Mouse (Mus musculus): Measurements from ENCODE around the gene Mycbpap.

Mycbpap gene

GRCm38 (mm10) chr11:94521219-94521843 lies at the start of gene Mycbpap:
Gene Mycbpap (minus strand): TSS chr11:94521742.
- DNase-seq (ENCODE audit: low spot score) = no peak

DNA sequence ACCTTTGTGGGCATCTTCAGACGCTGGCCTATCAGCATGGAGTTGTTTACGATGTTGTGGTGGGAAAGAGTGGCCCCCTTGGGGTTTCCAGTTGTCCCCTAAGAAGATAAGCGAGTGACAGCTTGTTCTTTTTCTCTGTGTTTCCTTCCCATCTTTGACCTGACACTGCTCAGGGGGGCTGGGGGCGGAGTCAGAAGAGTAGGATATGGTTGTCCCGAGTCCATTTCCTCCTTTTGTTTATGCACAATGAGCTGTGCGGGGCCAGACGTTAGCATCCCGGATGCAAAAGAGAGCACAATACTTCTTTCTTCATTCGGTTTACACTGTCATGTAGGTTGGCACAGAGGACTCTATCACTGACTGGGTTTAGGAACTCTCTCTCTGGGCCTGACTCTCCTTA lies 49.1 kb upstream of the Mycbpap start:
- no peak for DNase-seq (ENCODE audit: low spot score)

GRCm38 (mm10) chr11:94567326-94567725 lies 45.8 kb upstream of the Mycbpap start:
- DNase-seq (ENCODE audit: low spot score) = no peak

DNA sequence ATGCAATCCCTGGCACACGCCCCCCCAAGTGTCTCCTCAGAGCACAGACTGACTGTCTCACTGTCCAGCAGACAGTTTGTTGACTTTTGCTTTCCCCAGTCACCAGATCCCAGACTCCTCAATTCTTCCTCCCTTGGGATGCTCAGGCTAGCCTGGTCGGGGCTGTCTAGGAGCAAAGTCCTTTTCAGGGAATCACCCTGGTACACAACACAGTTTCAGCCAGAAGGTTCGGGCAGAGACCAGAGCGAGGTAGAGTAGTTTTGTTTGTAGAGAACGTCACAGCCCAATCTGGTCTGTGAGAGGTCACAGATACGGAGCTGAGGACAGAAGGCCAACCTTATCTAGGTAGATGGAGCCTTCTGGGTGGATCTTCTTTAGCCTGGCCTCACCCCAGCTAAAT lies 45.0 kb upstream of the Mycbpap start:
- DNase-seq (ENCODE audit: low spot score) = no peak

DNA sequence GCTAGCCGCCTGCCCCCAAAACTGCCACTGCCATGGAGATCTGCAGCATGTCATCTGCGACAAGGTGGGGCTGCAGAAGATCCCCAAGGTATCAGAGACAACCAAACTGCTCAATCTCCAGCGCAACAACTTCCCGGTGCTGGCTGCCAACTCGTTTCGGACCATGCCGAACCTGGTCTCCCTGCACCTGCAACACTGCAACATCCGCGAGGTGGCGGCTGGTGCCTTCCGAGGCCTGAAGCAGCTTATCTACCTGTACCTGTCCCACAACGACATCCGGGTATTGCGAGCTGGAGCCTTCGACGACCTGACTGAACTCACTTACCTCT lies 43.6 kb upstream of the Mycbpap start:
- no peak for DNase-seq (ENCODE audit: low spot score)

DNA sequence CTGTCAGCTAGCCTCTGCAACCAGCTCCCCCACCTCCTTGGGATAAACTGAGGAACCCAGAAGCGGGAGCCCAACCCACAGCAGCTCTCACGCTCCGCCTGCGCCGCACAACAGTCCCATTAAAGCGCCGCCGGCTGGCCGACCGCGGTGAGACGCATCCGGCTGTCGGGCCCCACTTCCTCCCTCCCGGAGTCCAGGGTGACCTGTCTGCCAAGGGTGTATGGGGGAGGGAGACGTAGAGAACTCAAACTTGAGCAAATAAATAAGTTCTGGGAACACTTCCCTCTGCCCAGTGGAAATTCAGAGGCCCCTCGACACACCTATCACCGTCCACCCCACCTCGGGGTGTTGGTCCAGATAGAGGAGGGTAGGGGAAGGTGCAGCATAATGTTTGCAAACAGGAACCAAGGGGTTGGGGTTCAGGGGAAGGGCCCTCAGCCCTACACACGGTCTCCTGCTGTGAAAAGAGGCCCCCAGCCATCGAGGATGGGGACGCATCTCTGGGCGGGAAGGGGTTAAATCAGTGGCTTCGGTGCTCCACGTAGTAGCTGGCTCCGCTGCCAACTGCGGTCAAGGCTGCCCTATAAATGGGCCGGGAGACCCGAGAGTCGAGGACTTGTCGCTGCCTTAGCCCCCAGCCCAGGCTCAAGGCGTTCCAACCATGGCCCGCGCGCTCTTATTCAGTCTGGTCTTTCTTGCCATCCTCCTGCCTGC lies 43.1 kb upstream of the Mycbpap start, which contains the start of gene Chad:
Chad (plus strand) TSS at position 611 of the 714 bp plus-strand sequence.
- no peak for DNase-seq (ENCODE audit: low spot score)

DNA sequence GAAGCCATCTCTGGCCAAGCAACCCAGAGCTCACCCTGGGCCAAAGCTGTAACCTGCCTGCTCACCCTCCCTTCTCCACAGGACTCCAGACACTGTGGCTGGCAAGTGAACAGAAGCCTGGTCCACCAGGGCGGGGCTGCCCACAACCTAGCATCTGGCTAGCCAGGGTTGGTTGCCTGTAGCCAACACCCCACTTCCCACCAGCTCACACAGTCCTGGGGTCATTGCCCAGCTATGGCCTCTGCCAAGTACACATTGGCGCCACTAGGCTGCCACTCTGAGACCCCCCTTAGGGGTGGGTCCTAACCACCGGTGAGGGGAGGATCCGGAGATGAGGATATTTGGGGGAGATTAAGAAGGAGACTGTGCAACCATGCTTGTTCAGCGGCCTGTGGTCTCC lies 42.3 kb upstream of the Mycbpap start:
- DNase-seq (ENCODE audit: low spot score) = no peak

GRCm38 (mm10) chr11:94563383-94563782 lies 41.8 kb upstream of the Mycbpap start:
- DNase-seq (ENCODE audit: low spot score) = no peak

GRCm38 (mm10) chr11:94558226-94558625 lies 36.7 kb upstream of the Mycbpap start:
- DNase-seq (ENCODE audit: low spot score) = no peak

GRCm38 (mm10) chr11:94550442-94550744 lies 28.9 kb upstream of the Mycbpap start:
- DNase-seq (ENCODE audit: low spot score) = no peak

DNA sequence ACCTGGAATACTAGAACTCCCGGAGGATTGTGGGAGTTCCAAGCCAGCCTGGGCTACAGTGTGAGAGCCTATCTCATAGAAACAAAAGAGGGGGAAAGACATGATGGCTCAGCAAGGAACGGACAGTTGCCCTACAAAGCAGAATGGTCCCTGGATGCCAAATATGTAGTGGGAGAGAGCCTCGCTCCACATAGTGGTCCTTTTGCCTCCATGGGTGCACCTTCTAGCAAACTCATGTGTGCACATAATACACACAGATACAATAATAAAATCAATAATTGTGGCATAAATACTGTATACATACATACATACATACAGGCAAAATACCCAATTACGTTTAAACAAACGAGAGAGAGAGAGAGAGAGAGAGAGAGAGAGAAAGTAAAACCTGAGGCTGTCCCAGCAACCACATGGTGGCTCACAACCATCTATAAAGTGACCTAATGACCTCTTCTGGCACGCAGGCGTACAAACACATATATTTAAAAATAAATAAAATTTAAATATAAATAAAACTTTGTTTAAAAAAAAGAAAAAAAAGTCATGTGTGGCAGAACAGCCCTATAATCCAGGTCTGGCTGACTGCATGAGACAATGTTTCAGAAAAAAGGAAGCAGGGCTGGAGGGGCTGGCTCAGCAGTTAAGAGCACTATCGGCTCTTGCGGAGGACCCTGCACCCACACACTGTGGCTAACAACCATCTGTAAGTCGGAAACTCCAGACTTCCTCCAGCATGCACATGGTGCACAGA lies 28.3 kb upstream of the Mycbpap start:
- no peak for DNase-seq (ENCODE audit: low spot score)

DNA sequence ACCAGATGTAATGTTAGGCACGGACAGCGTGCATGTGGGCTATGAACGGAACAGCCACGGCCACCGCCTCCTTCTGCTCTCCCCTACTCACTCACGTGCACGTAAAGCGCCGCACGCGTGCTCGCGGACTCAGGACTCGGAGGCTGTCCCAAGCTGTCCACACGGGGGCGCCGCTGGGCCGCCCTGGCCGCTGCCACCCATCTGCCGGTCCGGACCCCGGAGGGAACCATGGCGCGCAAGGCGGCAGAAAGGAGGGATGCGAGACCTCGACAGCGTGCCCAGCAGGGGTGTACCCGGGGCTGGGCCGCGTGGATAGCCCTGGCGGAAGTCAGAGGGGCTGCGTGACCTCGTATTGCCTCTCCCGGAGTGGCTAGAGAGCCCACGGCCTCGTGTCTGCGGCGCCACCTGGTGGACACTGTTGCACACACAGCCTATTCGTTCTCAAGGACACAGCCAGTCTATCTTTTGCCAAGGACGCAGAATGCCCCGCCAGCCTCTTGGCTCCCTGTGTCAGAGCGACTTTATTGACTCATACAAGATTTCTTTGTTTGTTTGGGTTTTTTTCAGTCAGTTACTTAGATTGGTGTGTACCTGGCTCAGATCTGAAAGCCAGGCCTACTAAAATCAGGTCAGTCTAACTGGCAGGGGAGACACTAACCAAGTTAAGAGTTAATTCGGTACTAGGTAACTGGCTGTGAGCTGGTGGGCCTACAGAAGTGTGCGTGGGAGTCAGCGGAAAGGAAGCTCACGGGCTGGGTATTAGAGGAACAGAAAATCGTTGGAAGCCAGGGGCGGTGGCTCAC lies 27.5 kb upstream of the Mycbpap start, which contains the start of gene Rsad1:
Rsad1 (minus strand) TSS at position 368 of the 803 bp plus-strand sequence.
- peak; percentile 98 for DNase-seq (ENCODE audit: low spot score)

GRCm38 (mm10) chr11:94548041-94548784 lies 26.7 kb upstream of the Mycbpap start:
- DNase-seq (ENCODE audit: low spot score) = peak; percentile 50

GRCm38 (mm10) chr11:94547271-94547670 lies 25.7 kb upstream of the Mycbpap start:
- DNase-seq (ENCODE audit: low spot score) = no peak

DNA sequence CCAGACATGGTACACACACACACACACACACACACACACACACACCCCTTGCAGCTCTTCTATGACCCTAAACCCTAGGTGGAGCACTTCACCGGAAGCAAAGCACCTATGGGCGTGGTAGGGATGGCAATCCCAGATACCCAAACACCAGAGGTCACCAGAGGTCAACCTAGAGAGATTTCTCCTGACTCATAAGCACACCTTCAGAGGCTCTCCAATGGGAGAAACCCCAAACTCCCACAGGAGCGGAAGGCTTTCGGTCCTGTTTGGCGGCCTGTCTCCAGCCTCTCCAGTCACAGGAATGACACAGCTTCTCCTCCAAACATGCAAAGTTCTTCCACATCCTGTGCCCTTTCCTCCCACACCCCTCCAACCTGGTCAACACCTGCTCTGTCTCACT lies 24.8 kb upstream of the Mycbpap start:
- DNase-seq (ENCODE audit: low spot score) = no peak

DNA sequence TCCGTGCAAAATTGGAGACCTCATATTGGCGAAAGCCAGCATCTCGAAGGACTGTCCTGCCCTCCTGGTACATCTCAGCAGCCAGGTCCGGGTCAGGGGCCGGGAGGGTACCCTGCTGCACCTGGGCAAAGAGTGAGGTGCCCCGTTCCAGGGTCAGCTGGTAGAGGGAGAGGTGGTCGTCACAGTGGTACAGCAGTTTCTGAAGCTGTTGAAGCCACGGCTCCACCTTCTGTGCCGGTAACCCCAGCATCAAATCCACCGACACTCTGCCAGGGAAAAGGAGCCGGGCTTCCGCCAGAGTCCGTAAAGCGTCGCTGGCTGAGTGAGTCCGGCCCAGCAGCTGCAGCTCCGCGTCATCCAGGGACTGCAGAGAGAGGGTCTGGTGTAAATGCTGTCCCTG lies 22.9 kb upstream of the Mycbpap start:
- DNase-seq (ENCODE audit: low spot score) = no peak

DNA sequence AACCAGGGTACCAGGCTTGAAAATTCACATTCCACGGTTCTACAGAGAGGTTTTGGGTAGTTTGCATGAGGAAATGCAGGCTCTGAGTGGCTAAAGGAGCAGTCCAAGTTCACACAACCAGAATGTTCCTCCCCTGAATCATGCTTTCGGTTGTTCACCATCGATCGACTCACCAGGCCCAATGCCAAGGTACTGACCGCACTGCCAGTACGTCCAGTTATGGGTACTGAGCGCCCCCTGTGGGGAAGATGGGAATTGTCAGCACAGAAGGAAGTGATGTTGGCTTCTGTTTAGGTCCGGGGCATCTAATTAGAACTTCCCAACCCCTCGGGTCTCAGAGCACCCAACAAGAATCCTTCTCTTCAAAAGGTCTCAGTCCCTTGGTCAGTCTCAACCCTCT lies 22.4 kb upstream of the Mycbpap start:
- DNase-seq (ENCODE audit: low spot score) = peak; percentile 98

DNA sequence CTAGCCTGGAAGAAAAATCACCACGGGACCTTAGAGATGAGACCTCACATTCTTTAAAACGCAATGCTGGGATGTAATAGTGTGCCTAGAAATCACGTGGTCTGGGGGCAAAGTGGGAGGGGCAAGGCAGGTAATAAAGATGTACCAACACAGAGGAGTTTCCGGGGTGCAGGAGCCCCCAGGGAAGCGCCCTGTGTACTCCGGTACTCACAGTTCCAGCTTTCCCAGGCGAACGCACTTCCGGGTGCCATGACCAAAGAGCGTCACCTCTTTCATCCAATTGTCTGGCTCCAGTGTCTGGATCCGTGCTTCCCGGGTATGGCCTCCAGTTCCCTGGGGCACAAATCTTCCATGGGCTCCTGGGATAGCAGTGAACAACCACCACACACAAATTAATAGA lies 21.8 kb upstream of the Mycbpap start:
- no peak for DNase-seq (ENCODE audit: low spot score)

- DNase-seq (ENCODE audit: low spot score) = no peak
These were observed 20.9 kb upstream of the Mycbpap start for GRCm38 (mm10) chr11:94542400-94542799.

DNA sequence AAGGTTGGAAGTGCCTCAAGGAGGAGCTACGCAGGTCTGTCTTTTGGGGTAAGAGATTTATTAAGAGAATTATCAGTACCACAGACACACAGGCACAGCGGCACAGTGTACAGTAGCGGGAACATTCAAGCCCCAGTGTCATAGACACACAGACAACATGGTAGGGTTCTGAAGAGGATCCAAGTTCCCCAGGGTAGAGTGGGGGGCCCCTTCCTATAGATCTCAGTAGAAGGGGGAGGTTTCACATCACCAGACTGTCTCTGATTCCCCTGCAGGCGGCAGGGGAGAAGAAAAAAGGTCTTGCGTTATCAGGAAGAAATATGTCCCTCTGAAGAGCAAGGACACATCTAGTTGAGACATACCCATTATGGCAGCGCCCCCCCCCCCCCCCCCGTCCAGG lies 18.2 kb upstream of the Mycbpap start:
- DNase-seq (ENCODE audit: low spot score) = no peak

DNA sequence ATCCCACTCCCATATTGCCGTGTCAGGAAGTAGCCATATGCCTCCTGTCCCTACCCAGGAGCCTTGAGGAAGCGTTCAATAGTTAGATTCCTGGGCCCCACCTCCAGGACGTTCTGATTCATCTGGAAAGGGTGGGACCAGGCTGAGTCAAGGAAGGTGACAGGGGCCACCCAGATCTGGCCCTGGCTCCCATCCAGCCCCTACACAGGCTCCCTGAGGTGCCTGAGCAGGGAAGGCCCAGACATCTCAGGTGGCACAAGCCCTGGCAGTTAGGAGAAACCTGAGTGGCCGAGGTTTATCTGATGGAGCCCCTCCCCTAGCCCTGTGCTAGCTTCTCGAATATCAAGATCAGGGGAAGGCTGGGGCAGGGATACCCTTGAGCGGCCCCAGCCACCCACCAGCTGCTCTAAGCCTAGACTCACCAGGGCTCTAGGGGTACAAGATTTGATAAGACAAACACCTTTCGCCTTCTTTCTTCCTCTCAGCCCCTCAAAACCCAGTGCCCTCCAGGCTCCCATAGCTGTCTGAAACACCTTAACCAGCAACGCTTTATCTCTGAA lies 17.3 kb upstream of the Mycbpap start:
- no peak for DNase-seq (ENCODE audit: low spot score)

Measured in adipocyte (in vitro differentiated cells).